Mouse (Mus musculus): ENCODE measurements around the gene Arhgap1.
"Not testable (repeated sequence)": the region's sequence is repeated elsewhere in the genome, so short reads cannot be mapped to it uniquely, and the experiment has no call there.

The Arhgap1 gene

DNA sequence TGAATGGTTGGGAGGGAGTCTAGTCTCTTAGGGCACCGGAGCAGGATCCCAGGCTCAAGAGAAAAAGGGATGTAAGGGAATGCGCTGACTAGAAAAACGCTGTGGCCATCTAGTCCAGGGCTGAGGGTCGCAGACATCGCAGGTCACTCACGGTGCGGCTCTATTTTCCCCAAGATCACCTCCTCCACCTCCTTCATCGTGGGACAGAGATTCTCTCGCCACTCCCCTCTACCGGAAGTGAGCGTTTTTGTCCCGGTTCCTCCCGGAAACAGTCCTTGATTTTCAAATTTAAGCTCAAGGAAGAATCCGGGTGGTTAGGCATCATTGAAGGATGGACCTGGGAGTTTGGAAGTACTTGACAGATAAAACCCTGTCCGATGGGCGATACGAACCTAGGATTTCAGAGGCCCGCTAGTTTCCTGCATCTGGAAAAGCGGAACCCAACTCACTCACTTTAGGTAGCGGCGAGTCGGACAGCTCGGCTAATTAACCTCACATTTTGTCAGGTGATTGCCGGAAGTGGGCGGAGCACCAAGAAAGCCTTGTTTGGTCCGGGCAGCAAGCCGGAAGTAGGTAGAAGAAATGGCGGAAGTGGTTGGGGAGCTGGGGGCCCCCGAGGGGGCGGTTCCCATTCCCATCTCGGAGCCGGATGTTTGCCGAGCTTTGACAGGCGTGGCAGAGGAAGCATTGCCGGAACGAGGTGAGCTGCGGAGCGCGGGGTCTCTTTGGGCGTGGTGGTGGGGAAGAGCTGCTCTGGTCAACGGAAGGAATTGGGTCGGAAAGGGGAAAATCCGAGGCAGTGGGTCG, at the start of gene Arhgap1, which contains the start of gene Zfp408:
Arhgap1 (plus strand) TSS at position 308 of the 807 bp plus-strand sequence.
Zfp408 (minus strand) TSS at position 239 of the 807 bp plus-strand sequence.
- DNase-seq (ENCODE audit: low read depth, low spot score): peak; percentile 99

DNA sequence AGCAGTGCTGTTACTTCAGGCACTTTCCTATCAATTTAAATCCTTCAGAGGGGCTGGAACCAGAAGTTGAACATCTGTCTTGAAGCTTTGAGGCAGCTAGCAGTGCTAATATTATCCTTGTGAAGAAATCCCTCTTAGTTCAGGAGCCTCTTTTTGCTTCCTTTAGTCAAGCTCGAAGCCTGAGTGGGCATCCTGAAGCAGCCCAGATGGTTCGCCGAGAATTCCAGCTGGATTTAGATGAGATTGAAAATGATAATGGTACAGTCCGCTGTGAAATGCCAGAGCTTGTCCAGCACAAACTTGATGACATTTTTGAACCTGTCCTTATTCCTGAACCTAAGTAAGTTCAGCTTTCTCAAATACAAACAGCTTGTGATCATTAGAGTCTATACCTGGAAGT, 49.2 kb upstream of the Arhgap1 start:
- no peak for DNase-seq (ENCODE audit: low read depth, low spot score)

DNA sequence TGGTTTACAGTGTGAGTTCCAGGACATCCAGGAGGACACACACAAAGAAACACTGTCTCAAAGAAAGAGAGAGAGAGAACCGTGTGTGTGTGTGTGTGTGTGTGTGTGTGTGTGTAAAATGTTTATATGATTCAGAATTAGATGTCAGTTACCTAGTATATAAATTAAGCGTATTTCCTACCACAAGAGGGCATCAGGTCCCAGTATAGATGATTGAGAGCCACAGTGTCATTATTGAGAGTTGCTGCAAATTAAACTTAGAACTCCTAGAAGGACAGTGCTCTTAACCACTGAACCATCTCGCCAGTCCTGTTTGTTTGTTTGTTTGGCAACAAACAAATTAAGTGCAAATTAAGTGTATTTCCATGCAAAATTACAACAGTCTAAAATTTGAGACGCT, 47.3 kb upstream of the Arhgap1 start:
- peak; percentile 33 for DNase-seq (ENCODE audit: low read depth, low spot score)

DNA sequence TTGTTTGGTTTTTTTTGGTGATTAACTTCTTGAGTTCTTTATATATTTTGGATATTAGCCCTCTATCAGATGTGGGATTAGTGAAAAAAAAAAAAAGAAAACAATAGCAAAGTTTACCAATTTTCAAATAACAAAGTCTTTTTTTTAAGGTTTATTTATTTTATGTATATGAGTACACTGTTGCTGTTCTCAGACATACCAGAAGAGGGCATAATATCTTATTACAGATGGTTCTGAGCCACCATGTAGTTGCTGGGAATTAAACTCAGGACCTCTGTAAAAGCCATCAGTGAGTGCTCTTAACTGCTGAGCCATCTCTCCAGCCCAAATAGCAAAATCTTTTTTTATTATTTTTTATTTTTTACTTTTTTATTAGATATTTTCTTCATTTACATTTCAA, 40.3 kb upstream of the Arhgap1 start:
- DNase-seq (ENCODE audit: low read depth, low spot score): not testable (repeated sequence)

DNA sequence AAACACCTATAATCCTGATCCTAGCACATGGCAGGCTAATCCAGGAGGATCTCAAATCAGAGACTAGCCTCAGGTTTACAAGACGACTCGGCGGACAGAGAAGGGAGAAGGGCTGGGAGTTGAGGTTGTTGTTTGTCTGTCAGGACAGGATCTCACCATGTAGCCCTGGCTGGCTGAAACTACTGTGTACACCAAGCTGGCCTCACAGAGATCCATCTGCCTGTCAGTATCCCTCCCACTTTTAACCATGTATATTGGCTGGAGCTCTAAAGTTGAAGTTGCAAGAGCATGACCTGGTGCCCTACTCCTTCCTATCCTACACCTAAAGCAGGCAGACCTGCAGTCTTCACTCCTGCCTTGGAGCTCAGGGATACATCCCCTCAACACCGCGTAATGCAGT, 27.3 kb upstream of the Arhgap1 start:
- DNase-seq (ENCODE audit: low read depth, low spot score): no peak

DNA sequence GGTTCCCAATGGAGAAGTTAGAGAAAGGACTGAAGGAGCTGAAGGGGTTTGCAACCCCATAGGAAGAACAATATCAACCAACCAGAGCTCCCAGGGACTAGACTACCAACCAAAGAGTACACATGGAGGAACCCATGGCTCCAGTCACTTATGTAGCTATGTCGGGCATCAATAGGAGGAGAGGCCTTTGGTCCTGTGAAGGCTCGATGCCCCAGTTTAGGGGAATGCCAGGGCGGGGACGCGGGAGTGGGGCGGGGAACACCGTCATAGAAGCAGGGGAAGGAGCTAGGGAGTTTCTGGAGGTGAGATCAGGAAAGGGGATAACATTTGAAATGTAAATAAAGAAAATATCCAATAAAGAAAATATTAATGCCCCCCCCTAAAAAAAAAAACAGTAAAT, 26.3 kb upstream of the Arhgap1 start:
- not testable (repeated sequence) for DNase-seq (ENCODE audit: low read depth, low spot score)

DNA sequence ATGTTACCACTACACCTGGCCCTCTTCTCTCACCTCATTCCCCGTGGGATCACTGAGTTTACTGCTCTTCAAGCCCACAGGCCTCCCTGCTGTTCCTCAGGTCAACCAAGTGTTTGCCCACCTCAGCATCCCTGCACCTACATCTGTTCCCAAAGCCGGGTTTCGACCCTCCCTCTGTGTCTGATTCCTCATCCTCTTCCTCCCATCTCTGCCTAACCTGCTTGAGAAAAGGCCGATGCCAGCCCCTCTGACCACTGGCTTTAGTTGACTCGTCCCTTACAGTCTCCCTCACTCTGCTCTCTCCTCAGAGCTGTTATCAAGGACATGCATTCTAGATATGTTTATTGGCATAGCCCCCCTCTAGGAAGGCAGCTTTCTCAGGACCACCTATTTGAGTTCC, 22.2 kb upstream of the Arhgap1 start:
- DNase-seq (ENCODE audit: low read depth, low spot score): no peak

GRCm38 (mm10) chr2:91628171-91628570, 21.5 kb upstream of the Arhgap1 start:
- no peak for DNase-seq (ENCODE audit: low read depth, low spot score)

- DNase-seq (ENCODE audit: low read depth, low spot score): no peak
Observed at GRCm38 (mm10) chr2:91629682-91630081, 20.0 kb upstream of the Arhgap1 start.

- no peak for DNase-seq (ENCODE audit: low read depth, low spot score)
Observed at GRCm38 (mm10) chr2:91630384-91630783, 19.3 kb upstream of the Arhgap1 start.

DNA sequence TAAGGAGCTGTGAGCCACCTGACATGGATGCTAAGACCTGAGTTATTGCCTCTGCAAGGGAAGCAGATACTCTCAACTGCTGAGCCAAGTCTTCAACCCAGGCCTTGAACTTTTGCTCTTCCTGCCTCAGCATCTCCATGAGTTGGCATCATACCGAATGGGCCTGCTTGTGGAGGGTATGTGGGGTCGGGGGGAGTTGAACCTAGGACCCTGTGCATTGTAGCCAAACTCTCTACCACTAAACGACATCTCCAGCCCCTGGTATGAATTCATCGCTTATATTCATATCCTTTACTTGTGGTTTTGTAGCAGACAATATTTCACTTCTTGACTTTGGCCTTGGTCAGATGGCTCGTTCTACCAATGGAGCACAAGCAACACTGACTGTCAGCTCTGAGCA, 17.8 kb upstream of the Arhgap1 start:
- no peak for DNase-seq (ENCODE audit: low read depth, low spot score)

GRCm38 (mm10) chr2:91632316-91632715, 17.3 kb upstream of the Arhgap1 start:
- DNase-seq (ENCODE audit: low read depth, low spot score): no peak

DNA sequence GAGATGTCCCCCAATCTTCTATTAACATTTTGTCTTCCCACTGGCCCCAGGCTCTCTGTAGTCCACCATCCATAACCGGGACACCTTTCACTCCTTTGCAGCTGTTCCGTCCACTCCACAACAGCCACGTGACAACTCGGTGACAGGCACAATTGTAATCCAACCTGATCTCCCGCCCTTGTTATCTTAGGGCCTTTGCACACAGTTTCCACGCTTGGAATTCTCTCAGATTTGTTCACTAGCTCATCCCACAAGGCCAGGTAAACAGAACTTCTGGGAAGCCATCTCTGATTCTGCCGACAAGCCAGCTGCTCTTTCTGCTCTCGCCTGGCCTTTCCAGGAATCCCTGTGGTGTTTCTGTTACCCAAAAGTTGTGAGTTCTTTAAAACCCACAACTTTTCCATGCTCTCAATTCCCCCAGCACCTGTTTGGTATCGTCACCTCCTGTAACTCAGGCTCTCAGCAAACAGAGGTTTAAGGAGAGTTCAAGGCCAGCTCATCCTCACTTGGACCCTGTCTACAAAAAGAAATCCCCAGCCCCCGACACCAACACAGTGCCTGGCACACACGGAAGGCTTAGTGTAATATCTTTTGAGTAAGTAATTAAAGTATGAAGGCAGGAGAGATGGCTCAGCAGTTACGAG, 16.2 kb upstream of the Arhgap1 start:
- no peak for DNase-seq (ENCODE audit: low read depth, low spot score)

GRCm38 (mm10) chr2:91634841-91635240, 14.8 kb upstream of the Arhgap1 start:
- peak; percentile 31 for DNase-seq (ENCODE audit: low read depth, low spot score)

DNA sequence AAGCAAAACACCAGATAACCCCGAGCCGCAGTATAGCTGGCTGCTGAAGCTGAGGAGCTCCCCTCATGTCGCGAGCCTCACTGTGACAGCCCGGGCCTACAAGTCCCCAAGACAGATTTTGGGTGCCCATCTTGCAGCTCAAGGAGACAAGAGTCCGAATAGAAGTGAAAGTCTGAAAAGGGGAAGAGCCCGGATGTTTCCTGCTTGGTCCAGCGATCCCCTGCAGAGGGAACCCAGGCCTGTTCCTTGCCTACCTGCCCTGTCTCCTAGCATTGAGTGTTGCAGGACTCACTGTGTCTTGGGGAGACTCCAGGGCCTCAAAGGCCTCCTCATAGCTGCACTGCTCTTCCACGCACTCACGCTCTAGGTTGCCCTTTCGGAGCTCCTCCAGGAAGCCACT, 14.2 kb upstream of the Arhgap1 start:
- DNase-seq (ENCODE audit: low read depth, low spot score): peak; percentile 23

- DNase-seq (ENCODE audit: low read depth, low spot score): no peak
Observed at GRCm38 (mm10) chr2:91636229-91636628, 13.4 kb upstream of the Arhgap1 start, which contains the start of gene F2. Gene F2, minus strand, starts transcription at chr2:91636414.

DNA sequence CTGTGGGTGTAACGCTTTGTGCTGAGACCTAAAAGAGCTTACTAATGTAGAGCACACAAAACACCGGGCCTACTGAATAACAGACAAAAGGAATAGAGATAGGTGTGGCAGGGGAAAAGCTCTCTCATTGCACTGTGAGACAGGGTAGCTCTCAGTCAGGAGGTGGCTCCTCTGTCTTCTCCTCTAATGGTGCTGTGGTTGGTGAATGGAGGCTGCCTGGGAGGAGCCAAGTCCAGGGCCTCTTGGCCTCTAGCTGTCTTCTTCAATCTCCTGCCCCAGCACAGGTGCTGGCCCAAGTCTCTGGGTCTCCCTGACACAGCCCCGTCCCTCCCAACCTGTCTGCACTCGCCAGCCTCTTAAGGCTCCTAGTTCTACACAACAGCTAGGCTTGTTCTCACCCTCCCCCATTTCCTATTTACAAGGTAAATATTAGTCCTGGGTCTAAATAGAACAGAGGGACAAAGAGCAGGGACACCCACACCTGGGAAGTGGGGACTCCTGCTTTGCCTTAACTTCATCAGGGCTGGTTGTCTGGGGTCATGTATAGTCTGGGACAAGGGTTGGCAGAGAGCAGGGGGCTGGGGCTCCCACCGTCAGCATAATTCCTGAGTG, 12.8 kb upstream of the Arhgap1 start:
- no peak for DNase-seq (ENCODE audit: low read depth, low spot score)

DNA sequence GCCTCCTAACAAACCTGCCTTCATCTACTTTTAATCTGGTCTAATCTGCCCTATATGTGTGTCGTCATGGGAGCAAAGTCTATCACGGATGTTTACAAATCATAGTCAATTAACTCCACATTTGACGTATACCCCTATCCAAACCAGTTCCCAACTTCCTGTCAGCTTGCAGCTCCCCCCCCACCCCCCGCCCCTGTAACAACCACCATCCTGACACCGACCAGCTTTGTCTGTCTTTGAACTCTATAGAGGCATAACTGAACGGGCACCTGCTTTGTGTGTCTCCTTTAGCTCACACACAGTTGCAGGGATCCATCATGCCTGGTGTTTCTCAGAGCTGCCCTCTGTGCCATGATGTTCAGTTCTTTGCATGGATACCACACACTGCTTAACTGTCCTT, 10.7 kb upstream of the Arhgap1 start:
- DNase-seq (ENCODE audit: low read depth, low spot score): no peak

DNA sequence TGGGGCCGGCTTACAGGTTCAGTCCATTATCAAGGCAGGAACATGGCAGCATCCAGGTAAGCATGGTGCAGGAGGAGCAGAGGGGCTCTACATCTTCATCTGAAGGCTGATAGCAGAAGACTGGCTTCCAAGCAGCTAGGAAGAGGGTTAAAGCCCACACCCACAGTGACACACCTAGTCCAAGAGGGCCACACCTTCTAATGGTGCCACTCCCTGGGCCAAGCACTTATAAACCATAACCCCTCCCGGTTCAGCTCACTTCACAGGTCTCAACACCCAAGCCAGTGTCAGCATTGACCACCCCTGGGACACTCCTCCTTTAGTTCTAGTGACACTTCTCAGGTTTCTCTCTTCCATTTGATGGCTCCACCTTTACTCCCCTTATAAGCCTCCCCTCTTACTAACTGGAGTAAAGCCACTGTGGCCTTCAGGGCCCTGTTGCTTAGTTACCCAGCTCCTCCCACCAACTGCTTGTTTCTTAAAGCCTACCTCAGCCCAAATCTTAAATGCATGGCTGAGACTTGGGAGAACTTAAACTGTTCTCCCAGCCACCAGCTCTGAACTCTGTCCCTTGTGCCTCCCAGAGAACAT, 6.7 kb upstream of the Arhgap1 start:
- no peak for DNase-seq (ENCODE audit: low read depth, low spot score)

DNA sequence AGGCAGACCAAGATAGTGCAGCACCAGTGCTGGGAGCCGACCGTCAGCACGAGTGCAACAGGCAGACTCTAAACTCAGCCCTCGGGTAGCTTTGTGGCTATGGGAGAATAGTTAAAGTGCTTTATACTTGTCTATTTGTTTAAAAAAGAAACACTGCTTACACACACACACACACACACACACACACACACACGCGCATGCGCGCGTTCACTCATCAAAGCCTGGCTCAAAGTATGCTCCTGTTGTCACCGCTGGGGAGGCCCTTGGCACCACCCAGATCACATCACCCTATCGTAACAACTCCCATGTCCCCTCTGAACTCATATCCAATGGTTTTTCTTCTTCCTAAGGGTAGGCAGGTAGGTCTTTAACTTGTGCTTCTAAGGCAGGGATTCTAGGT, 5.6 kb upstream of the Arhgap1 start:
- no peak for DNase-seq (ENCODE audit: low read depth, low spot score)

DNA sequence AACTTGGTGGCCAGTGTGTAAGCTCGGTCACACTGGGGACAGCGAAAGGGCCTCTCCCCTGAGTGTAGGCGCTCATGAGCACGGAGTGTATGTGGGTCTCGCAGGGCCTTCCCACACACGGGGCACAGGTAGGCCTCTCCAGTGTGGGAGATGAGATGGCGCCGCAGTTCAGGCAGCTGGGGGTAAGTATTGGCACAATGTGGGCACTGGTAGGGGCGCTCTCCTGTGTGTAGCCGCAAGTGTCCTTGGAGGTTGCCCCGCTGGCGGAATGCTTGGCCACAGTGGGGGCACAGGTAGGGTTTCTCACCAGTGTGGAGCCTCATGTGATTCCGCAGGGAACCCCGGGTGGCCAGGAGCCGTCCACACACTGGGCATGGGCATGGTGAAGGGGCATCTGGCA, 4.3 kb upstream of the Arhgap1 start:
- DNase-seq (ENCODE audit: low read depth, low spot score): no peak

GRCm38 (mm10) chr2:91645811-91646210, 3.8 kb upstream of the Arhgap1 start:
- DNase-seq (ENCODE audit: low read depth, low spot score): no peak
